Mouse (Mus musculus) cerebellum, adult 2 months (tissue): ENCODE measurements around the gene Snx33.

Experiments used
- CTCF ChIP-seq: fragments of 200-500 bp; IDR thresholded peaks from 2 replicates; pipeline ENCODE4 v1.5.1; 2011; ENCODE audit warnings: low read depth, mild to moderate bottlenecking, control low read depth, low read length, moderate library complexity, borderline replicate concordance; ENCODE audit not compliant: insufficient read depth
- POLR2A ChIP-seq: fragments of 200-500 bp; IDR thresholded peaks from 2 replicates; pipeline ENCODE4 v1.6.1; 2011; ENCODE audit warnings: low read length, control low read depth, borderline replicate concordance; ENCODE audit not compliant: insufficient read depth

DNA sequence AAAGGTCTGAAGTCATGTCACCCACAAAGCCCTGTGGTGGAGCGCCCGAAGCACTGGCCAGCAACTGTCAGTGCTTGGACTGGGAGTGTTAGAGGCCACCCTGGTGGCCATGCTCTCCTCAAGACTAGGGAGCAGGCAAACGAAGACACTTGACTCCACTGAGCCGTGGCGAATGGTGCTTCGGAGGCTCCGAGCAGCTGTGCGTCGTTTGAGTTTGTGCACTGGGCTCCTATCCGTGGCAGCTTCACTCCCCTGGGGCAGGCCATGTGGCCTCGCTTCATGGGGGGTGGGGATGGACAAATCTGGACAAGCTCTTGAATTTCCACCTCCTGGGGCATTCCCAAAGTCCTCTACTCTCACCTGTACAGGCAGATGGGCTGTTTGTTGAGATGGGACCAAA, 28.8 kb downstream of the Snx33 start:
- no peak for TF ChIP-seq CTCF
- TF ChIP-seq POLR2A = no peak
